Mouse (Mus musculus) spleen, adult 12 weeks (tissue): ENCODE measurements around the gene Ube2cbp.

Source experiments
- DNase-seq: peaks from one replicate; pipeline ENCODE4 v3.0.0; 2022; ENCODE audit warnings: low spot score

The Ube2cbp gene

DNA sequence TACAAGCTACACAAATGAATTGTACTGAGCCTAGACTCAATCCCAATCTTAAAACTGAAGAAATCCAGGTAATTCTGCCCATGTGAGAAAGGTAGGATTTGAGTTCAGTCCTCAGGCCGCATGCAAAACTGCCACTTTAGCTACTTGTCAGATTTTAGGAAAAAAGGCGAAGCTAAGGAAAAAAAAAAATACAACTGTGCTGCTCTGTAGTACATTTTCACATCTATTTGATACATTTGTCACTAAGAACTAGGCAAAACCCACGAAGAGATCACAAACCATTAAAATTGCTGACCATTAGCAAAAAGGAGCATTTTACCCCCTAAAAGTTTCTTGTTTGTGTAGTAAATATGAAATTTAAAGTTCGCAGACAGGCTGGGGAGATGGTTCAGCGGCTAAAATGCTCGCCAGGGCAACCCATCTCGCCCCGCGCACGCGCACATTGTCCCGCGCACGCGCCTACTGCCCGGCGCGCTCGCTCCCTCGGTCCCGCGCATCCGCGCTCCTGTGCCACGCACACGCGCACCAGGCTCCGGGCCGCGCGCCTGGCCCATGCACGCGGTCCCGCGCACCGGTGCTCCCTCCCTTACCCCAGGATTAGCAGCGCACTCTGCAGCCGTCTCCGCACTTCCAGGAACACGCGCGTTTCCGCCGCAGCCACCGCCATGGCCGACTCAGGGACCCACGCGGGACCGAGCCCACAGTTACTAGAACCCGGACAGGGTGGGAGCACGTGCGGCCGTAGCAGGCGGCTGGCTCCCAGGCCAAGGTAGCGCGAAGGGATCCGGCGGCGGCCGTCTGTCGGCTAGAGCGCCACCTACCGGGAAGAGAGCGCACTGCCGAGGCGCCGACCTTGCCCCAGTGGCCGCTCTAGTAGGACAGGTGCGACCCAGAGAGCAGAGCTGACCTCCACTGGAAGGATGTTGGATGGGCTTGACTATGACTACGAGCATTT lies at the start of gene Ube2cbp:
Gene Ube2cbp (minus strand): TSS at position 800 of the 955 bp plus-strand sequence.
- peak; percentile 80 for DNase-seq

DNA sequence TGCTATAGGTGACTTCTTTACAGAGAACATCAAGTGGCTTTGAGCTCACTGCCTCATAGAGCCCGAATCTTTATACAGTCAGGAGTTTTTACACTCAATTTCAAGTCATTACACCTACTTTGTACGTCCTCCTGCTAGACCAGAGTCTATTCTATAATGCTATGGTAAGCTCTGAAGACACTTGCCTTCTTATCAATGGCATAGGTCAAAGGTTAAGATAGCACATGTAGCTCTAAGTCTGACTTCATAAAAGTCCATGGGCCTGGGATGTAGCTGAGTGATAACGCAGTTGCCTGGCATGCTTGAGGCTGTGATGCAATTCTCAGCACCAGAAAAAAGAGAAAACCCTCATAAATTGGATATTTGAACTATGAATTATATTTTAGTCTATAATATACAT lies 49.6 kb upstream of the Ube2cbp start:
- no peak for DNase-seq

DNA sequence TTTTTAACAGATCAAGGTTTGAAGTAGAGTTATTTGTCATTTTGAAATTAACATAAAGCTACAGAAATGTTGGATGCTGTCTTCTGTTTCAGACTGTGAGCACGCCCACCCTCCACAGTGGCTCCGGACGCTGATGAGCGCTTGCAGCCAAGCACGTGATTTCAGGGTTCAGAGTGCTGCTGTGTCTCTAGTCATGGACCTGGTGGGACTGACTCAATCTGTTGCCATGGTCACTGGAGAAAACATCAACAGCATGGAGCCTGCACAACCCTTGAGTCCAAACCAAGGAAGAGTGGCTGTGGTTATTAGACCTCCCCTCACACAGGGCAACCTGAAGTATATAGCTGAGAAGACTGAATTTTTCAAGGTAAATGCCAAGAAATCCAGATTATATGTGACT lies 49.0 kb upstream of the Ube2cbp start:
- no peak for DNase-seq

GRCm38 (mm10) chr9:86507437-86507836 lies 42.7 kb upstream of the Ube2cbp start:
- no peak for DNase-seq

- no peak for DNase-seq
These were observed 34.3 kb upstream of the Ube2cbp start for GRCm38 (mm10) chr9:86499083-86499482.

DNA sequence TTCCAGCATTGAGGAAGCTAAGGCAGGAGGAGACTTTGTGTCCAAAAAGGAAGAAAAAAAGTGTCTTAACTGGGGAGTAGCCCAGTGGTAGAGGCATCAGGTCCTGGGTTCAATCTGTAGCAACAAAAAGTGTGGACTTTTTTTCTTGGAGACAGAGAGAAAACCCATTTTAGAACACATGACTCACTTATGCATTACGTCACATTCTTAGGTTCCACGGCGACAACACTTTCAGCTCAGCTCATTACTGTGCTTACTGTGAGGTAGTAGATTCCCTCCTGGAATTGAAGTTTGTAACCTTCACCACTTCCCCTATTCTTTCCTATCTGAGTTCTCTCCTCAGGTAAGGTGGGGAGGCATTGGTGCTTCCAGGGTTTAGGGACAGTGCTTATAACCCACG lies 31.5 kb upstream of the Ube2cbp start:
- DNase-seq = no peak

DNA sequence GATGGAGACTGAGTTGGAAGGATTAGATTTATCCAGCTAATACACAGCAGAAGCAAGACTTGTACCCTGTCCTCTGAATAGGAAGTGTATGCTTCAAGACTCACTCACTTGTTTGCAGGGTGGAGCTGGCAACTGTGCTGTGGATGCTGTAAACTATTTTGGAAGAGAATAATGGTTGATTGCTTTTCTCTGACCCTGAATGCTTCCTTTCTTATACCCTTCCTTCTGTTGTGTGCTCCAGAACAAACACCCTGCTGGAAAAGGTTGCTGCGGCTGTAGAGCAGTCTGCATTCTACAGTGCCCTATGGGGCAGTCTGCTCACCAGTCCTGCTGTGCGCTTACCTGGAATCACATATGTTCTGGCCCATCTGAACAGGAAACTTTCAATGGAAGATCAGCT lies 27.0 kb upstream of the Ube2cbp start:
- no peak for DNase-seq

DNA sequence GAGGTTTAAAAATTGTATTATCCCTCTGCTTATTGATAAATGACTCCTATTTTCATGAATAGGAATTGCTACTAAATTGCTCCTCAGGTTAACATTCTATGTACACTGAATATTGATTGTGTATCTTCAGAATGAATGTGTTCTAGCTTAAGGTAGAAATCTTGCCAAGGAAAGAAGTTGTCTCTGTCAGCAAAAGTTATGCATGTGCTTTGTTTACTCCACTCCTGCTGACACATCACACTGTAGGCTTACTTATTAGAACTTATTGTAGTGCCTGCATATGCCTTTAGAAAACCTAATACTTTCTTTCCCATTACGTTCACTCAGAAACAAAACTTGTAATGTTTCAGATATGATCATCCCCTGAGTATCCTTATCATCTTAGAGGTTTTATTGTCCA lies 17.5 kb upstream of the Ube2cbp start:
- no peak for DNase-seq

GRCm38 (mm10) chr9:86478414-86479093 lies 13.8 kb upstream of the Ube2cbp start:
- DNase-seq = no peak

DNA sequence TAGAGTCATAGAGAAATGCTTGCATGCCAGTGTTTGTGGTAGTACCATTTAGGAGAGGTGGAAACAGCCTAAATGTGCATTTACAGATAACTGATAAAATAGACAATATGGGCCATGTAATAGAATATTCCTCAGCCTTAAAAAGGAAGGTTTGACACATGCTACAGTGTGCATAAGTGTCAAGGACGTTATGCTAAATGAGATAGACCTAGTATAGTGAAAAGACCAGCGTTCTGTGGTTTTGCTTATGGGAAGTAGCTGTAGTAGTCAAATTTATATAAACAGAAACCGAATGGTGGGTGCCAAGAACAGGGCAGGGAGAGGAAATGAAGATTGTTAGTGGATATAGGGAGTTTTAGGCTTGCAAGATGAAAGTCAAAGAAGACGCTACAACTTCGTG lies 12.0 kb upstream of the Ube2cbp start:
- DNase-seq = no peak

- no peak for DNase-seq
These were observed 11.2 kb upstream of the Ube2cbp start for GRCm38 (mm10) chr9:86475956-86476355.

DNA sequence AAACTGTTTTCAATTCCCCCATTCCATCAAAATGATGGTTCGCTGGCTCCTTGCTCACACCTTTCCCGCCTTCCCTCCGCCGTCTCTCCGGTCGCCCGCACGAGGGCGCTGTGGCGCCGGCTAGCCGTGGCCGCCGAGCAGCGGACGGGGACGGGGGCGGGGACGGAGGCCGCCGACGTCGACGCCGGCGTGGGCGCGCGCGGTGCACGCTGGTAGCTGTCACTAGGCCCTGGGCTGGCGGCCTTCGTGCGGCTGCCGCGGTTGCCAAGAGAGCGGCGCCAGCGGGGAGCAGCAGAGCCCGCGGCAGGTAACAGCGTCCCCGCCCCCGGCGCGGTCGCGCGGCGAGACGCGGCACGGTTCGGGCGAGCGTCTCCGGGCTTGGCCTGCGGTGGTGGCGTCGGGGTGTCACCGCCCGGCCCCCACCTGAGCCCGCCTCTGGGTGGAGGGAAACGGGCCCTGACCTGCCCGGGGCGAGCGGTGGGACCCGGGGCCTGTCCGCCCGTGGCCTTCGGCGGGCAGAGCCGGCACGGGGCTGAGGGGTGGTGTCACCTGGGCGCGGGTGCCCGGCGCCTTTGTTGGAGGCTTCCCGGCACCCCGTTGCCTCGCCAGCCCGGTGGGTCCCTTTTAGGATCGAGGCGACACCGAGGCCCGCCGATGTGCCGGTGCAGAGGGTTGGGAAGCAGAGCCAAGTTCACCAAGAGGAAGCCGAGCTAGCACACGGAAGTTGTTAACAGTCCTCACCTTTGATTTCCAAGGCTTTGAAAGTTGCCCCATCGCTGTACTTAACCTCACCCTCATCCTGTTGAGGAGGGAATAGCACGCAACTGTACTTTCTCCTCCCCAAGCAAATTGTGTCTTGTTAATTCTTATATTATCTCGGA lies 2.5 kb upstream of the Ube2cbp start, which contains the start of gene Dop1a:
Gene Dop1a (plus strand): TSS at position 165 of the 881 bp plus-strand sequence.
- peak; percentile 82 for DNase-seq

DNA sequence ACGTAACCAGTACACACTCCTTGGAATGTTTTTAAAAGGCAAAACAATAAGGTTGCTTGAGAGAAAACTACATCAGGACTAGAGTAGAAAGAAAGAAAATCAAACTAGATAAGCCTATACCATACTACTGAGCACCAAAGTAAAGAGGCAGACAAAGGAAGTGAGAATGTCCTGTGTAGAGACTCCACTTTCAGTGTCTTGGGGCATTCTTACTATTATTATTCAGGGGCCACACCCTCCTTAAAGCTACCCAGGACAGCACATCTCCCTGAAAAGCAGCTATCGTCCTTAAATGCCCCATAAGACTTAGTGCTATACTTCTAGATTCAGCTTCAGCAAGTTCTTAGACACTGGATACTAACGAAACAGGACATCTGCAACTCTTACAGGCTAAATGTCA lies 11.1 kb downstream of the Ube2cbp start:
- DNase-seq = no peak

GRCm38 (mm10) chr9:86451617-86452016 lies 13.1 kb downstream of the Ube2cbp start:
- no peak for DNase-seq

DNA sequence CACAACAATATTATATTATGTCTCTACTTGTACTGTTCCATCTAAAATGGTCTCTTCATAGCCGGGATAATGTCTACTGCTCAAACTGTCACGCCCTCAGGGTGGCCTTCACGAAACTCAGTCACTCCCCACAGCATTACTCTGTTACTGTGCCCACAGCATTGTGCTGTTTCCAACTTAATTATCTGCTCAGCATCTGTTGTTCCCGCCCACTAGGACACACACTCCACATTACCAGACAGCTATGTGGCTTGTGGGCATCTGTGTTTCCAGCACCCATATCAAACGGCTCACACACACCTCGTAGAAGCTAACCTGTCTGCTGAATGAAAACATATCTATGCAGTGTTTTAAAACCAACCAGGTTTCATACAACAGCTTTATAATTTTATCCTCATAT lies 13.7 kb downstream of the Ube2cbp start:
- no peak for DNase-seq

DNA sequence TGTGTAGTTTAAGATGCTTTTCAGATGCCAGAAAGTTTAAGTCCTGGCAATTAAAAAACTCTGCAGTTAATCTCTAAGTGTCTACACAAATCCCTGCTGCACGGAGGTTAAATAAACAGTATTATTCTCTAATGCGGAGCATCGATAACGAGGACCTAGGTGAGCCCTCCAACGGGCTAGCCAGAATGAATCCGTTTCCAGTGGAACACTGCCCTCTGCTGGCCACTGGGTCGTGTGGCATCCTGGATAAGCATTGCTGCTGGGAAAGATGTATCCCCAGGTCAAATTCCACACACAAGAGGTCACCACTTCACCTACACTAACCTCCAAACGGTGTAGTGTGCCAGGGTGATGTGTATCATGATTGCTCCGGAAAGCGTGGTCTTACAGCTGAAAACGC lies 15.2 kb downstream of the Ube2cbp start:
- peak; percentile 51 for DNase-seq

GRCm38 (mm10) chr9:86447431-86447830 lies 17.3 kb downstream of the Ube2cbp start:
- no peak for DNase-seq

GRCm38 (mm10) chr9:86446847-86447246 lies 17.9 kb downstream of the Ube2cbp start:
- DNase-seq = no peak

- DNase-seq = no peak
These were observed 22.5 kb downstream of the Ube2cbp start for GRCm38 (mm10) chr9:86442248-86442647.

DNA sequence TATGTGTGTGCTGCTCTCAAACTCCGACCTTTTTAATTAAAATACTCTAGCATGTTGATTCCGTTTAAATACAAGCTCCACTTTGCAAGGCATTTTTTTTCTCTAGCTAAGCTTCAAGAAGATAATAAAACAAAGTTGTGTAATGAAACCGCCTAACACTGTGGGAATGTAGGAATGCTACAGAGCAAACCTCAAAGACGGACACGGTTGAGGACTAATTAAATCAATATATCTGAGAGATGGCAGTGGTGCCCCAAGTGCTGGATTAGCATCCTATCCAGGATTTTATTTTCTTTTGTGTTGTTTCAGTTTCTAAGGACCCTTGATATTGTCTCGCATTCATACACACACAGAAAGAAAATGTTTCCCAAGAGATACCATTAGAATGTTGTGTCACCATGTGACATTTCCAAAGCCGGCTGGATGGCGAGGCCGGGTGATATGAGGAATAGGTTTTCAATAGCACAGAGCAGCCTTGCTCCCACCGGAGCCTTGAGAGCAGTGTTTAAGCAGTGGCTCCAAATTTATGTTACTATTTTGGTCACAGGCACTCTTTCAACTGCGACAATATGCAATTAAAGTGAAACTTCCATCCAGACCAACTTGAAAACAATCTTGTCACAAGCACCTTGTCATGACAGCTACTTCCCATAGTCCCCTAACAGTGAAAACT lies 26.3 kb downstream of the Ube2cbp start:
- DNase-seq = no peak

DNA sequence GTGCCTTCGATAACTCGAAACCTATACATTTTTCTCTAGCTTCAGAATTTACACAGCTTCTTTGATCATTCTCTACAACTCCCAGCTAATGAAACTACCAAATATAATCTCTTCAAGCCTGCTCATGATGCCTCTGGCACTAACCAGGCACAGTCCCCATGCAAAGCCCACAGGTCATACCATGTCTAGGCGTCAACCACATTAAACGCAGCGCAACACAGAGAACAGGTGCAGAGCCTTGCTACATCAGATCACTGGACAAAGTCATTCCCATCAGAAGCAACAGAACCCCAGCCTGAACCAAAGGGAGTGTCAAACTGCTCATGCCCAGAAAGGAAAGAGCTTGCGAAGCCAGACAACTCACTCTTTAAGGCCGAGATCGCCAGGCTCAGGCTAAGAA lies 28.1 kb downstream of the Ube2cbp start:
- DNase-seq = no peak

DNA sequence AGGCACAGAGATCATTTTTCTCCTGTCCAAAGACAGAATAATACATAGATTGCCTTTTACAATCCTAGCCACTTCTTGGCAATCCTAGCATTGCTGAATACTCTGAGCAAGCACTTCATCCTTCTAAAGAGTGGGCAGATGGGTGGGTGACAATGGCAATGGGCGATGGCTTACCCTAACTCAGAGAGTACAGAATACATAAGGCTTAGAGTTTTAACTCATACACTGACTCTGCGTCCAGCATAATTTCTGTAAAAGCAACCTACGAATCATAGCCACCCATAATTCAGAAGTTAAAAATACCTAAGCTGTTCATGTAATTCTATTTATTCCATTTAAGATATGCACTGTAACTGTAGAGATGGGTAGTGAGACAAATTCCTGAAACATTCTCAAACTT lies 29.2 kb downstream of the Ube2cbp start:
- no peak for DNase-seq
